Mouse (Mus musculus): ENCODE data around the gene Camk2d.

GRCm38 (mm10) chr3:126870688-126871087 lies 274.6 kb downstream of the Camk2d start:
- TF ChIP-seq CTCF (IDR thresholded peaks at IDR 0.05; ENCODE audit: low read depth) (no peak), EP300 (IDR thresholded peaks at IDR 0.05; ENCODE audit: low read depth) (no peak)

All from liver, postnatal 0 days (tissue).